Mouse (Mus musculus) small intestine, adult 2 months (tissue): ENCODE data around the gene Arid3a. TPM values are rescaled to one million over a fixed set of nuclear protein-coding genes. Genes with fewer than 3 reads are reported as not detected.
"Not testable (repeated sequence)": the region's sequence is repeated elsewhere in the genome, so short reads cannot be mapped to it uniquely, and the experiment has no call there.

ENCODE experiments used
- H3K27ac ChIP-seq: fragments of 200-500 bp; 2 replicates; pipeline ENCODE4 v1.5.1; 2012; ENCODE audit warnings: low read depth, low read length, control low read depth, inconsistent platforms; ENCODE audit not compliant: insufficient read depth
- H3K27me3 ChIP-seq: fragments of 200-500 bp; 2 replicates; pipeline ENCODE4 v1.6.1; 2012; ENCODE audit warnings: mild to moderate bottlenecking, moderate library complexity, low read length, inconsistent platforms; ENCODE audit not compliant: control insufficient read depth, insufficient read depth
- H3K36me3 ChIP-seq: fragments of 200-500 bp; 2 replicates; pipeline ENCODE4 v1.6.1; 2012; ENCODE audit warnings: mild to moderate bottlenecking, low read length, control low read depth, inconsistent platforms; ENCODE audit not compliant: control insufficient read depth, insufficient read depth
- H3K4me1 ChIP-seq: fragments of 200-500 bp; 2 replicates; pipeline ENCODE4 v1.6.1; 2012; ENCODE audit warnings: low read length, inconsistent platforms, mixed read lengths; ENCODE audit not compliant: control insufficient read depth, insufficient read depth, insufficient read length
- H3K4me3 ChIP-seq: fragments of 200-500 bp; 2 replicates; pipeline ENCODE4 v1.5.1; 2012; ENCODE audit warnings: low read depth, mild to moderate bottlenecking, control low read depth, inconsistent platforms, low read length, moderate library complexity
- CTCF ChIP-seq: fragments of 200-500 bp; IDR thresholded peaks from 2 replicates; pipeline ENCODE4 v1.5.1; 2012; ENCODE audit warnings: low read depth, mild to moderate bottlenecking, control low read depth, inconsistent platforms, low read length, moderate library complexity, mixed read lengths; ENCODE audit not compliant: insufficient replicate concordance, insufficient read length; ENCODE audit errors: extremely low read depth
- POLR2A ChIP-seq: fragments of 200-500 bp; IDR thresholded peaks from 2 replicates; pipeline ENCODE4 v1.6.1; 2012; ENCODE audit warnings: low read depth, mild to moderate bottlenecking, control low read depth, inconsistent platforms, low read length, moderate library complexity
- WGBS: fragments of 180-500 bp; shearing (Covaris S2); methylation state at CpG from one replicate; pipeline ENCODE4 v1.1.7; 2018; 5-methylcytosine and 5-hydroxymethylcytosine counted together
- polyA plus RNA-seq: library from polyadenylated mRNA; depleted of rRNA; stranded (reverse); fragments of >200 nt; gene quantifications from 2 replicates; pipeline ENCODE4 v1.2.3, GENCODE M21; 2012

Arid3a gene
- polyA plus RNA-seq, 1 experiment, result 23.9 TPM

- no peak overlapping the region for H3K27ac ChIP-seq
- no peaks in the 10 kb centered on the region for H3K27me3 ChIP-seq
- WGBS, result 85% methylated on average over 9 of the region's 9 CpGs
- no peak overlapping the region for H3K4me3 ChIP-seq
- H3K4me1 ChIP-seq, result peaks cover 2% of the 10 kb centered on the region
- TF ChIP-seq POLR2A, result no peak
- no peak for TF ChIP-seq CTCF
- peaks cover 3% of the 10 kb centered on the region; the same call in 1 of the 2 replicates for H3K36me3 ChIP-seq
These were observed 28.8 kb downstream of the Arid3a start for GRCm38 (mm10) chr10:79955691-79956090.

DNA sequence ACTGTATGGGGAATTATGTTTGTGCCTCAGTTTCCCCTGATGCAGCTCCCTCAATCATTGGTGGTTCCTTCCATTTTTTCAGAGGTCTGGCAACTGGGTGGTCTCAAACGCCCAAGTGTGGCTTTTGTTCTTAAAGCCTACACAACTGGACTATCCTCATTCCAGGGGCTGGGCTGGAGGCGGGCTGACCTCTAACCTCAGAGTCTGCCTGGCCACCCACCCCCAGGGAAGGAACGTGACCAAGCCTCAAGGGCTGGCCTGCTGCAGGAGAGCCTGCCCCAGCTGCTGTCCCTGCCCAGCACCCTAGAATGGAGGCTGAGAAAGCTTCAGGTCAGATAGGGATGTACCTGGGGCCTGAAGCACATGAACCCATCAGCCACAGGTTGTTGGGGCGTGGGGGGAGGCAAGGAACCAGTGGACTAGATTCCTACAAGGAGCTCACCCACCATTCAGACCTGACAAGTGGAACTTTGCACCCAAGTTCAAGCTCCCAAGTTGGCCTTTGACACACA, 29.9 kb downstream of the Arid3a start:
- Histone ChIP-seq H3K27me3 (no peaks in the 10 kb centered on the region), H3K36me3 (peaks cover 3% of the 10 kb centered on the region), H3K4me3 (no peak overlapping the region), H3K4me1 (peaks cover 2% of the 10 kb centered on the region), H3K27ac (no peak overlapping the region)
- WGBS, result 65% methylated on average over 4 of the region's 4 CpGs
- TF ChIP-seq POLR2A (no peak), CTCF (no peak)

DNA sequence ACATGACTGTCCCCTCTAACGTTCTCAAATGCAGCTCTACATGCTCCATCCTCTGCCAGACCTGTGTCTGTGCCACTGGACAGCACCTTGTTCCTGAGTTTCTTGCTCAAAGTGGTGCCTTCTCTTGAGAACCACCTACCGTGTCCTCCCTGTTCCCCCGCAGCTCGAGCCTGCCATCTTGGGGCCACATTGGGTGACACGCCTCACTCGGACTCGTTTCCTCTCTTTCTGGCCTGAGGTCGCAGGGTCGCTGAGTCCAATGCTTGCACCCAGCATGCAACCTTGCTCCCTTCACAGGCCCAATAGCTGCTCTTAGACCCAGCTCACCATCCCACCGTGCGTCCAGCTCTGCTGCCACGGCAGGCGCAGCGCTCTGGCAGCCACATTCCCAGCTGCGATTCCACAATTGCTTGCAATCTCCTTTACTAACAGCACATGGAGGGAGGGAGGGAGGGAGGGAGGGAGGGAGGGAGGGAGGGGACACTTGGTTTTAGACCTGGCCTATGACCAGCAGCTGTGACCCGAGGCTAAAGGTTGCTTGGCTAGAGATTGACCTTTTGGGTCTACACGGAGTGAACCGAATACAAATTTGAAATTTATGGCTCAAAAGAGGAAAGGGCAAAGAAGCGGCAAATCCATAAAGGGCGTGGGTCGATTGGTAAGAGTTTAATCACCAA, 31.4 kb downstream of the Arid3a start:
- H3K27me3 ChIP-seq, result no peaks in the 10 kb centered on the region
- H3K36me3 ChIP-seq, result peaks cover 5% of the 10 kb centered on the region
- WGBS, result 6% methylated on average over 21 of the region's 21 CpGs
- no peak overlapping the region for H3K27ac ChIP-seq
- H3K4me1 ChIP-seq, result peaks cover 2% of the 10 kb centered on the region
- peak overlapping the region; percentile 38 for H3K4me3 ChIP-seq
- peak; percentile 93 for TF ChIP-seq CTCF
- no peak for TF ChIP-seq POLR2A

- not testable (repeated sequence) for H3K27me3 ChIP-seq, H3K4me1 ChIP-seq, H3K27ac ChIP-seq, H3K4me3 ChIP-seq
- WGBS, result 15% methylated on average over 10 of the region's 10 CpGs
- peaks cover 10% of the 10 kb centered on the region for H3K36me3 ChIP-seq
These were observed 32.6 kb downstream of the Arid3a start for GRCm38 (mm10) chr10:79959412-79959811.

DNA sequence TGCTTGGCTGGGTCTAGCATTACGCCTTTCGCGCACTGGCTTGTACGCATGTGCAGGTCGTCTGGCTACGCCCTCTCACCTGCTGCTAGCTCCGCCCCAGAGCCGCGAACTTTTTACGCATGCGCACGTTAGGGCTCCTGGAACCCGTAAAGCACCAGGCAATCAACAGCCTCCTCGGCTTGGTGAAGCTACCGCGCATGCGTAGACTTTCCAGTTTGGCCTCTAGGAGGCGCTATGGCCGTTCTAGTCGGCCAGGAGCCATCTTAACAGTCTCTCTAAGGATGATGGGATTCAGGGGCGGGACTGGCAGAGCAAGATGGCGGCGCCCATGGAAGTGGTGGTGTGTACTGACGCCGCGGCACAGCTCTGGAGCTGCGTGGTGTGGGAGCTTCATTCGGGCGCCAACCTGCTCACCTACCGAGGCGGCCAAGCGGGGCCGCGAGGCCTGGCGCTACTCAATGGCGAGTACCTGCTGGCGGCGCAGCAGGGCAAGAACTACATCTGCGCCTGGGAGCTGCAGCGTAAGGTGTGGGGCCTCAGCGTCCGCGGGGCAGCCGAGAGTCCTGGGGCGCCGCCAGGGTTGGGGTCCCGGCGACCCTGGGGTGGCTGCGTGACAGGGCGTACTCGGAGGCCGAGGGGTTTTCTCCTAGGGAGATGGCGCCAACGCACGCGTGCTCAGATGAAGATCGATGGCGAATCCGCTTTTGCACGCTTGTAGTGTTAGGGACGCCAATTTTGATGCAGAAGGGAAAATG, 33.2 kb downstream of the Arid3a start, which contains the start of gene Wdr18:
Wdr18 (plus strand) TSS at position 306 of the 755 bp plus-strand sequence.
- Histone ChIP-seq H3K4me1 (peaks cover 2% of the 10 kb centered on the region), H3K4me3 (peak within 1 kb of the TSS; percentile 86), H3K27ac (no peak within 1 kb of the TSS), H3K36me3 (peaks cover 12% of the 10 kb centered on the region), H3K27me3 (no peaks in the 10 kb centered on the region)
- under 1% methylated on average over 61 of the region's 61 CpGs for WGBS
- TF ChIP-seq POLR2A (peak; percentile 27; the same call in 1 of the 2 replicates), CTCF (peak; percentile 95)

DNA sequence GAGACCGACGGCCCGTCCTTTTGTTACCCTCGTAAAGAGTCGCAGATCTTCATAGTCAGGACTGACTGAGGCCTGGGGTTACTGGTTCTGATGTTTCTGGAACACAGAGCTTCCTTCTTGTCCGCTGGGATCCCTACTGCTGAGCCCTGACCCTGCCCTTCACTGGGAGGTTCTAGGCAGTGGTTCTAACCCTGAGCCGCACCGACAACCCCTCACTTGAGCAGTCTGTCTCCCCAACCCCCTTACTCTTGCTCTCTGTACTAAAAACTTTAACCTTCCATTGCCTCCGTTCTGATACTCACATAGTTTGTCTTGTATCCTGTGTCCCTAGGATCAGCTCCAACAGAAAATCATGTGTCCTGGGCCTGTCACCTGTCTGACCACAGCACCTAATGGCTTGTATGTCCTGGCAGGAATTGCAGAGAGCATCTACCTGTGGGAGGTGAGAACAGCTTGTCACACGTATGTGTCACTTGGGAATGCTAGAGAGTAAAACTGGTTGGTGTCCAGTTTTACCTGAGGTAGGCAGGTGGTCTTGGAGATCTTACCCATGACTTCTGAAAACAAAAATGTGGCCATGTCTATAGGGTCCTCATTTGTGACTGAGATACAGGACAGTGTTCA, 33.9 kb downstream of the Arid3a start:
- H3K4me3 ChIP-seq, result peak overlapping the region; percentile 86
- H3K27ac ChIP-seq, result no peak overlapping the region
- TF ChIP-seq CTCF, result no peak
- no peak for TF ChIP-seq POLR2A
- 9% methylated on average over 10 of the region's 10 CpGs for WGBS
- H3K36me3 ChIP-seq, result peaks cover 19% of the 10 kb centered on the region
- H3K27me3 ChIP-seq, result no peaks in the 10 kb centered on the region
- peaks cover 2% of the 10 kb centered on the region for H3K4me1 ChIP-seq

DNA sequence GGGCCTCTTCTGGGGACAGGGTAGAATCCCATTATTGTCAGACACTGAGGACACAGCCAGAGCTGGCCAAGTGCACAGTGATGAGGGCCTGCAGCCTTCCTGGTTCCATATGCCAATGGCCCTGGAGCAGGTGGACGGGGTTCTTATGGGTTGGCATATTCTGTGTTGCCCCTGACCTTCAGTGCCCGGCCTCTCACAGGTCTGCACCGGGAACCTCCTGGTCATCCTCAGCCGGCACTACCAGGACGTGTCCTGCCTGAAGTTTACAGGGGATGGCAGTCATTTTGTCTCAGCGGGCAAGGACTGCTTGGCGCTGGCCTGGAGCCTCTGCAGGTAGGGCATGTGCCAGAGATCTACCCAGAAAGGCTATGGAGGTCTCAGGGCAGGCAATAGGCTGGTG, 37.9 kb downstream of the Arid3a start:
- Histone ChIP-seq H3K27me3 (no peaks in the 10 kb centered on the region; the same call in 1 of the 2 replicates), H3K4me3 (no peak overlapping the region), H3K36me3 (peaks cover 36% of the 10 kb centered on the region), H3K4me1 (peaks cover 3% of the 10 kb centered on the region; the same call in 1 of the 2 replicates), H3K27ac (no peak overlapping the region)
- TF ChIP-seq CTCF, result no peak
- TF ChIP-seq POLR2A, result no peak
- WGBS, result 96% methylated on average over 7 of the region's 7 CpGs
